Mouse (Mus musculus): ENCODE results near the gene Gnpnat1.
A peak's percentile ranks its signal among the peaks of the same experiment; 100 is the strongest.
"Not testable (repeated sequence)": the region's sequence is repeated elsewhere in the genome, so short reads cannot be mapped to it uniquely, and the experiment has no call there.

Gene Gnpnat1

DNA sequence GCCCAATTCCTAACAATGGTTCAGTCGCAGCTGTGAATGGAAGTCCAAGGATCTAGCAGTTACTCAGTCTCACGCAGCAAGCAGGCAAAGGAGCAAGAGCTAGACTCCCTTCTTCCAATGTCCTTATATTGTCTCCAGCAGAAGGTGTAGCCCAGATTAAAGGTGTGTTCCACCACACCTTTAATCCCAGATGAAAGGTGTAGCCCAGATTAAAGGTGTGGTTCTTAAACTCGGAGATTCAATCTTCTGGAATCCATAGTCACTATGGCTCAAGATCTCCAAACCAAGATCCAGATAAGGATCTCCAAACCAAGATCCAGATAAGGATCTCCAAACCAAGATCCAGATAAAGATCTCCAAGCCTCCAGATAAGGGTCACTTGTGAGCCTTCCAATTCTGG is at the start of gene Gnpnat1:
Gnpnat1 (minus strand) TSS at position 101 of the 400 bp plus-strand sequence.
- DNase-seq (ENCODE audit: low read depth, low spot score), result not testable (repeated sequence)

- no peak for DNase-seq (ENCODE audit: low read depth, low spot score)
These were observed 49.0 kb upstream of the Gnpnat1 start for GRCm38 (mm10) chr14:45453538-45454233.

DNA sequence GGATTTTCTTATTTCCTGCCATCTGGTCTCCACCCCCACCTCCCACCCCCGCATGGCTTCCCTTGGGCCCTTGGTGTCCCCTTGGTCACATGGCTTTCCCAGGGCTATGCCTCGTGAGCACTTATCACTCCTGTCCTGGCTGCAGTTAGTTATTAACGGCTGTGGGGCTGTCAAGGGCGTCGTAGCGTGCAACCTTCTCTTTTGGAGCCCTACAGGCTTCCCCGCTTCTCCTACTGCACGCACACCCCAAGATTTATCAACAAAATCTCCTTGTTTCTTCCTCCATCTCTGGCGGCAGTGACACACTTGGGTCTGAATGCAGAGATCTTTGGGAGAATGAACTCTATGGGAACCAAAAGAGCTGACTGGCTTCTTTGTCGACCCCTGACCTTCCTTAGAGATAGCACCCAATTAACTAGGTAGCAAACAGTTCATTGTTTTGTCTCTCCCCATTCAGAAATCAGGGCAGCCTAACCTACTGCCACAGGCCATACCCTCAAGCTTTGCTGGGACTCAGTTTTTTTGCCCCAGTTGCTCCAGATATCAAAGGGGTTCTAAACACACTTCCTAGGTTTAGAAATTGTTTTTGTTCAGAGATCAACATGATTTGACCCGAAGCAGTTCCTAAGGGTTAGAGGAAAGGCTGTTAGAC is 48.3 kb upstream of the Gnpnat1 start:
- no peak for DNase-seq (ENCODE audit: low read depth, low spot score)

DNA sequence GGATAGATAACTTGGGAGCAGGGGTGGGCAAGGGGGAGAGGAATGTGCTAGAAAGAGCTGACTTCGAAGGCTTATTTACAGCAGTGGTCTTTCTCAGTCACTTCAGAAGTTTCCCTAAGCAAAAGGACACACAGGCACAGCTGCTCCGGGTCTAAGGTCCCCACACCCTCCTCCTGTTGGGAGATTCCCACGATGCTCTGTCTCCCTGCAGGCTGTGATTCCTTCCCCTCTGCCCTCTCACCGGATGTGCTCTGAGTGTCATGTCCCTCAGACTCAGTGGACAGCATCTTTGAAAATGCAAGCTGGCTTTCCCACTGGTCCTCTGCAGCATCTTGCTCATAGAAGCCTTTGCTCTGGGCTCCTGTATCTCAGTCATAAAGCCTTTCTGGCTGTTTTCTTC is 47.4 kb upstream of the Gnpnat1 start:
- DNase-seq (ENCODE audit: low read depth, low spot score), result no peak

DNA sequence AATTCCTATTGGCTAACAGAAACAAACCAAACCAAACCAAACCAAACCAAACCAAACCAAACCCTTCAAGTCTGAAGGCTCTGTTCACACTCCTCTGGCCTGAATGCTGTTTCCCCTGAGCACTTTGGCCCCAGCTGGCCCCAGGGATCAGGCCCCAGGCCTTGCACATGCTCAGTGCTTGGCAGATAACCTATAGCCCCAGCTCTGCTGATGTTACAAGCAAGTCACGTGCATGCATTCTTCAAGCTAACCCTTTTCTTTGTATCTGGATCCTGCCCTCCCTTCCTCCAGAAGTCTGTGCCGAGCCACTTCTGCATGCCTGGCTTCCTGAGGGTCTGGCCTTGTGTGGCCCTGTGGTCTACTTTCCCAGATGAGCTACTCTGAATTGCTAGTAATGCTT is 46.4 kb upstream of the Gnpnat1 start:
- no peak for DNase-seq (ENCODE audit: low read depth, low spot score)

DNA sequence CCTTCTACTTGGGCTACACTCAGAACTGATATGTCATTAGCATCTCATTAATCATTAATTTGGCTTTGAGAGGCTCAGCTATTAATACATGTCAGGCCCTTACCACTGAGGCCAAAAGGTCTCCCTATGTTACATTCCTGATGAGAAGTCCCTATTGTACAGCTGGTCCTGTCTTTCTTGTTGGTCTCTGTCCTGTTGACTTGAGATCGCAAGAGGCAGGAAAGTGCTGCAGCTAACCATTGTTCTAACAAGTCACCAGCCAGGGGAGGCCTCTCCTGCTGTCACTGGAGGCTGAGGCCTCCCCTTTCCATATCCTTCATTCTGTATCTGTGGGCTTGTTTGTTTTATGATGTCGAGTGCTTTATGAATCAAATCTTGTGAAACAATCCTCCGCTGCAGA is 42.1 kb upstream of the Gnpnat1 start:
- no peak for DNase-seq (ENCODE audit: low read depth, low spot score)

GRCm38 (mm10) chr14:45445445-45445844 is 40.7 kb upstream of the Gnpnat1 start:
- DNase-seq (ENCODE audit: low read depth, low spot score), result no peak

DNA sequence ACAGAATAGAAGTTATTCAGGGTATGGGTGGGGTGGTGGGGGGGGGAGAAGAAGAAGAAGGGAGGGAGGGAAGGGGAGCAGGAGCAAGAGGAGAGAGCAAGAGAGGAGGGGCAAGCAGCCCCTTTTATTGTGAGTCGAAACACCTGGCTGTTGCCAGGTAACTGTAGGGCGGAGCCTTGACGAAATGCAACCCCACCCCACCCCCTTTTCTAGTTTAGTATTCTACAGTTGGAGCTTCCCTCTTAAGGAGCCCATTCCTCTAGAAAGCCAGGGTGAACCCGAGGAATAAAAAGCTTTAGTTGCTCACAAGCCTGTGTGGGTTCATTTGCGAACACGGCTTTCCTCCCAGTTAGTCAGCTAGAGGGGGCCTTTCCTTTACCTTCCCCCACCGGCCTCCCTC is 40.2 kb upstream of the Gnpnat1 start:
- no peak for DNase-seq (ENCODE audit: low read depth, low spot score)

- DNase-seq (ENCODE audit: low read depth, low spot score), result no peak
These were observed 38.3 kb upstream of the Gnpnat1 start for GRCm38 (mm10) chr14:45442781-45443560.

GRCm38 (mm10) chr14:45441291-45441690 is 36.6 kb upstream of the Gnpnat1 start:
- DNase-seq (ENCODE audit: low read depth, low spot score), result no peak

- DNase-seq (ENCODE audit: low read depth, low spot score), result no peak
These were observed 34.7 kb upstream of the Gnpnat1 start for GRCm38 (mm10) chr14:45439387-45439786.

DNA sequence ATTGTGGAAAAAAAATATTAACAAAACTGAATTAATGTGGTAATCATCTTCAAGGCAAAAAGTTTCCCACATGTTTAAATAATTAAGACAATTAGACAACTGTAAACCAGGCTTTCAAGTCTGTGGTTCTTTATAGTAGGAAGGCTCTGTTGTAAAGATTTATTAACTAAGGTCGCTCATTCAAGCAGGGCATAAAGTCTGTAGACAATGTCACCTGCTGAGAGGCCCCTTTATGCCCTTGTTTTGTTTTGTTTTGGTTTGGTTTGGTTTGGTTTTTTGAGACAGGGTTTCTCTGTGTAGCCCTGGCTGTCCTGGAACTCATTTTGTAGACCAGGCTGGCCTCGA is 34.2 kb upstream of the Gnpnat1 start:
- no peak for DNase-seq (ENCODE audit: low read depth, low spot score)

DNA sequence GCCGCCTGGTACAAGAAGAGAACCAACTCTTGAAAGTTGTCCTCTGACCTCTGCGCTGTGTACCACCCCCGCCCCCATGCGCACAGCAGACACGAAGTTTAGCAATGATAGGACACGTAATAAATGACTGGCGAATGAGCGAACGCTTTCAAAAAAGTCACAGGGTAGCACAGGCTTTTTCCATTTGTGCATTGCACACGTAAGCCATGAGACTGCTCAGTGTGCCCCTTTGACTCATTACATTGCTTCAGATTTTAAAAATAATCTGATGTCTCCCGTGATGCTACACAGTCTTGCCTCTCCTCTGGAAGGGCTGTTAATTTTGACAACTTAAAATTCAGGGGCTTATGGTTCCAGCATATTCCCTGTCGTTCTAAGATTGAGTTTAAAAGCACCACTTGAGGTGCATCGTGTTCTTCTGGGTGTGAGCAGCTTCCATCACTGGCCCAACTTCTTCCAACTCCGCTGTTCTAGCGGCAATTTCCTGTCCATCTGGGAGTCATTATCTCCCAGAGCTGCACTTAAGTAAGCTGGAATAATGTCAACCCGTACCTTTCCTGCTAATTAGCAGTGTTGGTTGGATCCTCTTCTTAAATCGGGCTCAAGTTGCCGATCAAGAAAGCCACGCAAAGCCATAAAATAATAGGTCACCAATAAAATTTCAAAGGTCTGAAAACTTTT is 33.7 kb upstream of the Gnpnat1 start:
- DNase-seq (ENCODE audit: low read depth, low spot score), result no peak

DNA sequence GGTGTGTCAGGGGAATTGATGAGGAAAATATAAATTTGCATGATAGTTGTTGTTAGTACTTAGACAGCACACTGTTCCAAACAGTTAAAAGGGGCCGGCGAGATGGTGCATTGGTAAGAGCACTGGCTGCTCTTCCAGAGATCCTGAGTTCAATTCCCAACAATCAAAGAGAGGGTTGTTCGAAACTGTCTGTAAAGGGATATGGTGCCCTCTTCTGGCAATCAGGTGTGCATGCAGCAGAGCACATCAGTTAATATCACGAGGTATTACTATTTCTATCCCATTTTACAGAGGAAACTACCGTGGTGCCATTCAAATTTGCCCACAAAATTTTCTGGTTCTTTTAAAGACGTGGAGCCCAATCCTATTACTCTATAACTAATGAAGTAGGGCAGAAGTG is 29.5 kb upstream of the Gnpnat1 start:
- no peak for DNase-seq (ENCODE audit: low read depth, low spot score)

DNA sequence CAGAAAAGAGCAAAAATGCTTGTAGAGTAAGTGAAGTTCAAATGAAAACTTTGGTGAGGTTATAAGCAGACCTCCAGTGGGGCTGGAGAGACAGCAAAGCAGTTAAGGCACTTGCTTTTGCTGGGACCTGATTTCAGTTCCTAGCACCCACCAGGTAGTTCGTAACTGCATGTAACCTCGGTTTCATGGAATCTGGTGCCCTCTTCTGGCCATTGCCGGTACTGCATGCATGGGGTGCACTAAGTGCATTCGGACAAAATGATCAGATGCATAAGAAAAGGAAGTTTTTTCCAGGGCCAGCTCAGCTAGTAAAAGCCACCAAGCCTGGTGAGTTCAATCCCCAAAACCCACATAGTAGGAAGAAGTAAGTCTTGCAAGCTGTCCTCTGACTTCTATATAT is 27.3 kb upstream of the Gnpnat1 start:
- DNase-seq (ENCODE audit: low read depth, low spot score), result no peak

- no peak for DNase-seq (ENCODE audit: low read depth, low spot score)
These were observed 25.5 kb upstream of the Gnpnat1 start for GRCm38 (mm10) chr14:45430066-45430842.

GRCm38 (mm10) chr14:45423220-45423619 is 18.5 kb upstream of the Gnpnat1 start:
- peak; percentile 62 for DNase-seq (ENCODE audit: low read depth, low spot score)

- no peak for DNase-seq (ENCODE audit: low read depth, low spot score)
These were observed 17.7 kb upstream of the Gnpnat1 start for GRCm38 (mm10) chr14:45422371-45422770.

DNA sequence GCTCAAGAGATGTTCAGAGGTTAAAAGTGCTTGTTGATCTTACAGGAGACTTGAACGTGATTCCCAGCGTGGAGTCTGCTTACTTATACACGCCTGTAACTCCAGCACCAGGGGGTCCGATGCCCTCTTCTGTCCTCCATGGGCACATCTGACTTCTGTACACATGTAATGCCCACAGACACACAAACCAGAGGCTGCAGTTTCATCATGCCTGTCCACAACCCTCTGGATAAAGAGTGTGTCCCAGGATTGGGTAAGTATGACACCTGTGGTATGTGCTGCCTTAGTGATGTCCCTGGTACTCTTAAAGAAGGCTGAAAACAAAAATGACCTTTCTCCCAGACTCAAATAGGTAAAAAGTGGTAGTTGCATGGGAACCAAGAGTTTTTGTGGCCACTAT is 14.6 kb upstream of the Gnpnat1 start:
- no peak for DNase-seq (ENCODE audit: low read depth, low spot score)

DNA sequence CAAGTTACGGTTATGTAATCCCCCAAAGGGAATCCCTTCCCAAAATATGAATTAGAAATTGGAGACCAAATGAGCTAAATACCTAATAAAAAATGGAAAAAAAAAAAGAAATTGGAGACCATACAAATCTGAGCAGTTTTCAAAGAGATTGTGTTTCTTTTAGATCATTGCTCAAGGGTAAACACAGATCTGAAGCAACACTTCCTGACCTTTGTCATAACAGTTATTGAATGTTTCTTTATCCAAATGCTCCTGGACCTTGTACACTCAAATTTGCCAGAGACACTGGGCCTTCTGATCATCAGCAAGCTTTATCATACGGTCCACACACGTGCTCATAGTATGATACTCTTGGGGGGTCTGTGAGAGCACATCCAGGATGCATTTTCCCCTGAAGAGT is 13.8 kb upstream of the Gnpnat1 start:
- no peak for DNase-seq (ENCODE audit: low read depth, low spot score)

- no peak for DNase-seq (ENCODE audit: low read depth, low spot score)
These were observed 11.6 kb upstream of the Gnpnat1 start for GRCm38 (mm10) chr14:45416265-45416664.
